8 mouse cellular contexts compared by ENCODE assay signal in the genomic region with DNA sequence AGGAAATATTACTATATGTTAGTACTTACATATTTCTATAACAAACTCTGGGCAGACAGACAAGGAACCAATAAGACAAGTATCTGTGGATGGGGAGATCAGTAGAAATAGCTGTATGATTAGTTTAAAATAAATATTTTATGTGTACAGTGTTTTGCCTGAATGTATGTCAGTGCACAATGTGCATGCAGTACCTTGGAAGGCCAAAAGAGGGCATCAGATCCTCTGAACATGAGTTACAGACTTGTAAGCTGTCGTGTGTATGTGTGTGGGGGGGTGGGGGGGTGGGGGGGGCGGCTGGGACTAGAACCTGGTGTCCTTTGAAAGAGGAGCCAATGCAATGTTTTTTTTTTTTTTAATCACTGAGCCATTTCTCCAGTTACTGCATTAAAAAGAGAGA. TPM values are rescaled to one million over a fixed set of nuclear protein-coding genes. Genes with fewer than 3 reads are reported as not detected.
DNase-seq lines count a peak whose midpoint lies in the region; ATAC-seq and TF ChIP-seq lines count a peak whose summit lies in the region.

No protein-coding gene starts in this region.

- no peaks in the 10 kb centered on the region for H3K27me3 ChIP-seq in lung, postnatal 0 days (replicated peaks; ENCODE audit: insufficient read depth, low read length)

- no peak for ATAC-seq in lung, postnatal 0 days

- no peak overlapping the region for H3K27ac ChIP-seq in lung, postnatal 0 days (ENCODE audit: low read length)

- H3K9me3 ChIP-seq in lung, postnatal 0 days (ENCODE audit: low read length) = no peaks in the 10 kb centered on the region

- intact Hi-C loops in heart, postnatal 36 days (cut with DNase I) = loop anchor here (1.0 to 2.0 kb wide), 2 partner anchors 57 to 144 kb away; no protein-coding TSS in a partner anchor

- H3K9ac ChIP-seq in lung, postnatal 0 days (replicated peaks; ENCODE audit: low read depth) = no peak overlapping the region

- DNase-seq in gastrocnemius, adult 18-20 months (ENCODE audit: low spot score) = peak; percentile 53
- DNase-seq in gastrocnemius, postnatal 25 days = no peak
- DNase-seq in right cerebral cortex, postnatal 10 days (ENCODE audit: low spot score in 2 of 2) = peak; percentile 30 to 44
- no peak for DNase-seq in right cerebral cortex, postnatal 25 days
- peak; percentile 52 to 57 for DNase-seq in cerebellum, adult 18-20 months
- DNase-seq in heart, postnatal 36 days = peak; percentile 24 to 70
- peak; percentile 52 for DNase-seq in lung, postnatal 0 days (ENCODE audit: low spot score)
- DNase-seq in thymus, postnatal 10 days (ENCODE audit: low spot score in 2 of 2) = peak; percentile 14 to 48

- no peak overlapping the region for H3K4me2 ChIP-seq in lung, postnatal 0 days (replicated peaks; ENCODE audit: low read depth, low read length)

- peak; percentile 80 for TF ChIP-seq CTCF in lung, postnatal 0 days (IDR thresholded peaks at IDR 0.05)

- H3K36me3 ChIP-seq in lung, postnatal 0 days (ENCODE audit: insufficient read depth, low read length) = no peaks in the 10 kb centered on the region

- TF ChIP-seq EP300 in lung, postnatal 0 days (IDR thresholded peaks at IDR 0.05) = no peak

- no peak overlapping the region for H3K4me3 ChIP-seq in lung, postnatal 0 days (ENCODE audit: low read depth, low read length)

- 0% methylated on average over 2 of the region's 2 CpGs for WGBS in lung, postnatal 0 days

- H3K4me1 ChIP-seq in lung, postnatal 0 days (ENCODE audit: insufficient read depth, low read depth, low read length) = no peaks in the 10 kb centered on the region

RNA-seq across cellular contexts. Expression of gene Gabrr1, which starts 15.5 kb away (rescaled TPM):
- under 1 TPM; 0.12 to 0.34 TPM for total RNA-seq in gastrocnemius, adult 18-20 months (2021)
- total RNA-seq in gastrocnemius, postnatal 25 days (2021) = under 1 TPM in 1 of 2 experiments, not detected in 1; 0.11 TPM
- under 1 TPM; 0.33 to 0.42 TPM for total RNA-seq in heart, postnatal 36 days (2021)
- polyA plus RNA-seq in lung, postnatal 0 days (2015; fragmentation: Nextera tagmentation; extraction: Ambion mirVana) = 0.06 TPM in 1 of 2 replicates, not detected in the other

RNA-seq across cellular contexts. Expression of gene Pm20d2, which starts 41.7 kb away (rescaled TPM):
- 10 to 100 TPM; 32.8 to 47.4 TPM for total RNA-seq in gastrocnemius, adult 18-20 months (2021)
- 10 to 100 TPM; 36.7 to 39.6 TPM for total RNA-seq in gastrocnemius, postnatal 25 days (2021)
- 10 to 100 TPM; 55.9 to 62.9 TPM for total RNA-seq in heart, postnatal 36 days (2021)
- 0.70 and 0.86 TPM in 2 replicates for polyA plus RNA-seq in lung, postnatal 0 days (2015; fragmentation: Nextera tagmentation; extraction: Ambion mirVana)

Comparison
In these comparisons a context has a peak if more than half of its experiments do, and no peak if none do; other contexts are left out.
1. DNase-seq: peak in gastrocnemius, adult 18-20 months (single experiment), right cerebral cortex, postnatal 10 days (2 of 2), cerebellum, adult 18-20 months (2 of 2), heart, postnatal 36 days (2 of 2), lung, postnatal 0 days (single experiment) and thymus, postnatal 10 days (2 of 2); none in gastrocnemius, postnatal 25 days (single experiment) and right cerebral cortex, postnatal 25 days (single experiment).